19 mouse cellular contexts compared by ENCODE assay signal in the genomic region with DNA sequence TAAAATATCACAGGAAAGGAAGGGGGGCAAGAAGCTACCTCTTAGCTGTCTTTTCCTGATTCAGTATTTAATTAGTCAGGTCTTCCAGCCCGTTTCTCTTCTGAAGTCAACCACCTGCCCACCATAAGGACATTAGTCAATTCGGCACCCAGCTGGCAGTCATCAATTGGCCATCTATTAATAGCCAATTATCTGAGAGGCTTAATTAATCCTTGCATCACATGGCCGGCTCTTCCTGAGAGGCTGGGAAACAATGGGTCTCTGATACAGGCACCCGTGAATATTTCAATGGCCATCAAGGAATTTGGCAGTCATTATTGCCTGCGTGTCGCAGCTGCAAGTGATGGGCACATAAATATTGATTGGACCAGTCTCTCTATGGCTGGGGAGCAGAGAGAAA. TPM values are rescaled to one million over a fixed set of nuclear protein-coding genes. Genes with fewer than 3 reads are reported as not detected.
A peak's percentile ranks its signal among the peaks of the same experiment; 100 is the strongest.
DNase-seq lines count a peak whose midpoint lies in the region; ATAC-seq lines count a peak whose summit lies in the region.
"Had no signal": no experiment of that assay in that cellular context is flagged by ENCODE, and none has a peak within 500 bp of the region (broad histone marks: within the 10 kb centered on the region; RNA-seq: fewer than 3 reads in every experiment).

No protein-coding gene starts in this region.

- WGBS in forebrain, embryonic 11.5 days, result 20% methylated on average over 6 of the region's 6 CpGs
- 42% methylated on average over 6 of the region's 6 CpGs for WGBS in forebrain, embryonic 10.5 days
- WGBS in forebrain, embryonic 16.5 days, result 6% methylated on average over 6 of the region's 6 CpGs
- 19% methylated on average over 6 of the region's 6 CpGs for WGBS in neural tube, embryonic 13.5 days
- WGBS in limb, embryonic 10.5 days, result 79% methylated on average over 6 of the region's 6 CpGs

- H3K4me3 ChIP-seq in forebrain, embryonic 11.5 days (ENCODE audit: low read depth, low read length), result no peak overlapping the region
- H3K4me3 ChIP-seq in forebrain, embryonic 10.5 days, result no peak overlapping the region
- no peak overlapping the region for H3K4me3 ChIP-seq in forebrain, embryonic 16.5 days (replicated peaks; ENCODE audit: low read length)
- no peak overlapping the region for H3K4me3 ChIP-seq in neural tube, embryonic 13.5 days
- H3K4me3 ChIP-seq in limb, embryonic 10.5 days, result no peak overlapping the region
- H3K4me3 ChIP-seq: embryonic facial prominence, embryonic 12.5 days; heart, embryonic 13.5 days; intestine, embryonic 15.5 days; kidney, embryonic 15.5 days had no signal

- no peaks in the 10 kb centered on the region for H3K9me3 ChIP-seq in forebrain, embryonic 11.5 days (ENCODE audit: control insufficient read depth, low read length)
- no peaks in the 10 kb centered on the region for H3K9me3 ChIP-seq in forebrain, embryonic 10.5 days
- no peaks in the 10 kb centered on the region for H3K9me3 ChIP-seq in forebrain, embryonic 16.5 days (ENCODE audit: control insufficient read depth, low read length)
- no peaks in the 10 kb centered on the region for H3K9me3 ChIP-seq in neural tube, embryonic 13.5 days
- no peaks in the 10 kb centered on the region for H3K9me3 ChIP-seq in limb, embryonic 10.5 days (replicated peaks)
- H3K9me3 ChIP-seq: embryonic facial prominence, embryonic 12.5 days; heart, embryonic 13.5 days; intestine, embryonic 15.5 days; kidney, embryonic 15.5 days had no signal

- H3K4me1 ChIP-seq in forebrain, embryonic 11.5 days (replicated peaks; ENCODE audit: control insufficient read depth, insufficient read depth, low read length), result peaks cover 4% of the 10 kb centered on the region; the same call in 1 of the 2 replicates
- peaks cover 43% of the 10 kb centered on the region for H3K4me1 ChIP-seq in forebrain, embryonic 10.5 days
- peaks cover 18% of the 10 kb centered on the region for H3K4me1 ChIP-seq in forebrain, embryonic 16.5 days (replicated peaks; ENCODE audit: control insufficient read depth, insufficient read depth, low read length)
- peaks cover 67% of the 10 kb centered on the region for H3K4me1 ChIP-seq in neural tube, embryonic 13.5 days (replicated peaks)
- H3K4me1 ChIP-seq in limb, embryonic 10.5 days, result peaks cover 6% of the 10 kb centered on the region
- H3K4me1 ChIP-seq: intestine, embryonic 15.5 days had no signal

- no peak for DNase-seq in forebrain, embryonic 11.5 days (ENCODE audit: low spot score)
- DNase-seq in forebrain, embryonic 10.5 days (ENCODE audit: extremely low spot score, low spot score), result no peak
- peak; percentile 57 for DNase-seq in Muller cell, postnatal 12 days (ENCODE audit: inconsistent ontology term)
- no peak for DNase-seq in limb, embryonic 10.5 days (ENCODE audit: low spot score)
- no peak for DNase-seq in cerebellum, adult 9-10 months
- no peak for DNase-seq in thymus, postnatal 36 days
- DNase-seq: adrenal gland, adult 2 months; cerebellum, adult 11-12 months; cerebellum, postnatal 36 days; heart, postnatal 4 days; layer of hippocampus, postnatal 36 days; lung, adult 2 months; lung, postnatal 36 days had no signal

- H3K36me3 ChIP-seq in forebrain, embryonic 11.5 days (ENCODE audit: control insufficient read depth, insufficient read depth, low read length), result no peaks in the 10 kb centered on the region
- H3K36me3 ChIP-seq in forebrain, embryonic 10.5 days (replicated peaks), result no peaks in the 10 kb centered on the region
- no peaks in the 10 kb centered on the region for H3K36me3 ChIP-seq in forebrain, embryonic 16.5 days (ENCODE audit: control insufficient read depth, insufficient read depth)
- H3K36me3 ChIP-seq in neural tube, embryonic 13.5 days, result no peaks in the 10 kb centered on the region
- H3K36me3 ChIP-seq in limb, embryonic 10.5 days, result no peaks in the 10 kb centered on the region
- H3K36me3 ChIP-seq: embryonic facial prominence, embryonic 12.5 days; heart, embryonic 13.5 days; intestine, embryonic 15.5 days; kidney, embryonic 15.5 days had no signal

- H3K27ac ChIP-seq in forebrain, embryonic 11.5 days (ENCODE audit: low read depth, low read length), result no peak overlapping the region
- no peak overlapping the region for H3K27ac ChIP-seq in forebrain, embryonic 10.5 days
- no peak overlapping the region for H3K27ac ChIP-seq in forebrain, embryonic 16.5 days (ENCODE audit: low read length)
- peak overlapping the region; percentile 78 for H3K27ac ChIP-seq in neural tube, embryonic 13.5 days (replicated peaks)
- no peak overlapping the region for H3K27ac ChIP-seq in limb, embryonic 10.5 days
- H3K27ac ChIP-seq: embryonic facial prominence, embryonic 12.5 days; heart, embryonic 13.5 days; intestine, embryonic 15.5 days; kidney, embryonic 15.5 days had no signal

- H3K4me2 ChIP-seq in forebrain, embryonic 11.5 days (ENCODE audit: low read depth, low read length, severe bottlenecking), result no peak overlapping the region
- H3K4me2 ChIP-seq in forebrain, embryonic 16.5 days (ENCODE audit: low read length), result no peak overlapping the region
- no peak overlapping the region for H3K4me2 ChIP-seq in neural tube, embryonic 13.5 days
- H3K4me2 ChIP-seq: embryonic facial prominence, embryonic 12.5 days; heart, embryonic 13.5 days; intestine, embryonic 15.5 days; kidney, embryonic 15.5 days had no signal

- H3K9ac ChIP-seq in forebrain, embryonic 11.5 days (ENCODE audit: low read length), result no peak overlapping the region
- no peak overlapping the region for H3K9ac ChIP-seq in forebrain, embryonic 16.5 days (replicated peaks; ENCODE audit: low read depth, low read length)
- H3K9ac ChIP-seq in neural tube, embryonic 13.5 days, result 0 out of 2 replicates have a peak overlapping the region, but pooled peaks have one; percentile 6
- H3K9ac ChIP-seq: embryonic facial prominence, embryonic 12.5 days; heart, embryonic 13.5 days; intestine, embryonic 15.5 days; kidney, embryonic 15.5 days had no signal

- ATAC-seq in forebrain, embryonic 11.5 days (replicated peaks; ENCODE audit: low FRiP score), result peak; percentile 66
- peak; percentile 69 for ATAC-seq in forebrain, embryonic 16.5 days
- peak; percentile 59 for ATAC-seq in neural tube, embryonic 13.5 days (ENCODE audit: low read depth)
- ATAC-seq: intestine, embryonic 15.5 days had no signal

- no peaks in the 10 kb centered on the region for H3K27me3 ChIP-seq in forebrain, embryonic 11.5 days (ENCODE audit: control insufficient read depth, insufficient read depth, low read length)
- H3K27me3 ChIP-seq in forebrain, embryonic 10.5 days (ENCODE audit: poor library complexity, severe bottlenecking), result peaks cover 13% of the 10 kb centered on the region; the same call in 1 of the 2 replicates
- H3K27me3 ChIP-seq in forebrain, embryonic 16.5 days (replicated peaks; ENCODE audit: control insufficient read depth, insufficient read depth, low read length), result no peaks in the 10 kb centered on the region
- 0 out of 2 replicates have a peak, but pooled peaks cover 4% of the 10 kb centered on the region for H3K27me3 ChIP-seq in neural tube, embryonic 13.5 days
- H3K27me3 ChIP-seq in limb, embryonic 10.5 days (ENCODE audit: low read depth, poor library complexity, severe bottlenecking), result 0 out of 2 replicates have a peak, but pooled peaks cover 4% of the 10 kb centered on the region
- H3K27me3 ChIP-seq: intestine, embryonic 15.5 days; kidney, embryonic 15.5 days had no signal

RNA-seq across cellular contexts. Expression of a gene that starts 10.4 kb away (rescaled TPM):
- polyA plus RNA-seq in forebrain, embryonic 11.5 days (2014; fragmentation: Nextera tagmentation; extraction: Ambion mirVana), result 5.4 and 8.4 TPM in 2 replicates
- polyA plus RNA-seq in forebrain, embryonic 10.5 days (2016; fragmentation: Nextera tagmentation; extraction: Ambion mirVana), result 2.5 and 2.6 TPM in 2 replicates
- polyA plus RNA-seq in forebrain, embryonic 16.5 days (2015; fragmentation: Nextera tagmentation; extraction: Ambion mirVana), result 8.7 and 12.3 TPM in 2 replicates
- polyA plus RNA-seq in neural tube, embryonic 13.5 days (2015; fragmentation: Nextera tagmentation; extraction: Ambion mirVana), result 26.1 and 28.4 TPM in 2 replicates
- 0.63 and 0.94 TPM in 2 replicates for polyA plus RNA-seq in limb, embryonic 10.5 days (2016; fragmentation: Nextera tagmentation; extraction: Ambion mirVana)
- polyA plus RNA-seq: lung, adult 2 months had no signal
